Mouse (Mus musculus): ENCODE results near the gene Col26a1. TPM values are rescaled to one million over a fixed set of nuclear protein-coding genes. Genes with fewer than 3 reads are reported as not detected.

Col26a1 gene
- polyA plus RNA-seq, 1 experiment = not detected

DNA sequence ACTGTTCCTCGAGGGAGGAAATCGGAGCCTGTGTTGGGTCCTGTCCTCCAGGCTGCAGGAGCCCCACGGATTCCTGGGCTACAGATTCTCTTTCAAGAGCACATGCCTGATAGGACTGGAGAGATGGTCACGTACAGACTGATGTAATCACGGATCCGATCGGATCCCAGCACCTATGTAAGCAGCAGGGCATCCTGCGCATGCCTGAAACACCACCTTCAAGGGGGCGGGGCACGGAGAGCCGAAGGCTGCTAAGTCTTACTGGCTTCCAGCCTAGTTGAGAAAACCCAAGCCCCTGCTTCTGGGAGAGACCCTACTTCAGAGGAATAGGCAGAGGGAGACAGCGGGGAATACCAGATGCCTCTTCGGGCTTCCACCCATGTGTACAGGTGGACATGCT is 100.4 kb downstream of the Col26a1 start:
- no peak overlapping the region for H3K4me3 ChIP-seq (replicated peaks; ENCODE audit: control insufficient read depth, low read depth, low read length)
- TF ChIP-seq POLR2A (IDR thresholded peaks at IDR 0.05; ENCODE audit: borderline replicate concordance, control insufficient read depth, low read depth, low read length) (no peak), CTCF (IDR thresholded peaks at IDR 0.05; ENCODE audit: control insufficient read depth, insufficient read depth, low read length) (no peak)
- WGBS = 67% methylated on average over 13 of the region's 13 CpGs
- H3K4me1 ChIP-seq (ENCODE audit: control insufficient read depth, insufficient read depth, low read length) = no peaks in the 10 kb centered on the region
- no peak overlapping the region for H3K27ac ChIP-seq (ENCODE audit: control insufficient read depth, insufficient read depth, low read depth, low read length, poor library complexity)

DNA sequence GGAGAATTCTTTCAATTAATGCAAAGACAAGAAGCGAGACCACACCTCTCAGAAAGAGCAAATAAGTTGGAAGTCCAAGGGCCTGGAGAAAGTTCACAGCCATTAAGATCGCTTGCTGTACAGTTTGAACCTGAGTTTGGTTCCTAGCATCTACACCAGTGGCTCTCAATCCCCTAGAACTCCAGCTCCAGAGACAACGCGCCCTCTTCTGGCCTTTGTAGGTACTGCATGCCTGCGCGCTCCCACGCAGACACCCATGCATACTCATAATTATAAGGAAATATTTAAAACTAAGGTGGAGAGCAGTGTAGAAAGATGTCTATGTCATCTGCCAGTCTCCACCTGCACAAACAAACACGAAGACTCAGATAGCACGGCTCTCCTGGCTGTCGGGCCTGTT is 102.5 kb downstream of the Col26a1 start:
- H3K27ac ChIP-seq (ENCODE audit: control insufficient read depth, insufficient read depth, low read depth, low read length, poor library complexity) = no peak overlapping the region
- H3K4me1 ChIP-seq (ENCODE audit: control insufficient read depth, insufficient read depth, low read length) = no peaks in the 10 kb centered on the region
- H3K4me3 ChIP-seq (replicated peaks; ENCODE audit: control insufficient read depth, low read depth, low read length) = no peak overlapping the region
- TF ChIP-seq POLR2A (IDR thresholded peaks at IDR 0.05; ENCODE audit: borderline replicate concordance, control insufficient read depth, low read depth, low read length) (no peak), CTCF (IDR thresholded peaks at IDR 0.05; ENCODE audit: control insufficient read depth, insufficient read depth, low read length) (peak; percentile 70)
- 59% methylated on average over 10 of the region's 10 CpGs for WGBS

DNA sequence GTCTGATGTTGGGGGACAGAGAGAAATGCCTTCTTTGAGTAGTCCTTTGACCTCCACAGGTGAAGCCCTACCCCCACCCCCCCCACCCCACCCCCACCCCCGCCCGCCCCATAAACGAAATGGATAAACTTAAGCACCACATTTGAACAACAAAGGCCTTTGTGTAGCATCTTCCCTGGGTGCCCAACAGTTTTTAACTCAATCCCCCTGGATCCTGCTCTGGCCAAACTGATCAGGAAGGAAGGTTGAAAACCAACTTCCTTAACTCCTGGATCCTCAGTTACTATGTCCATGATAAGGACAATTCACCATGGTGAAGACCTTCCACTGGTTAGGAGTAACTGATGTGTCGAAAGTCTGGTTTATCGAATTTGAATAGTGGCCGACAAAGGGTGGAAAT is 103.1 kb downstream of the Col26a1 start:
- 80% methylated on average over 6 of the region's 6 CpGs for WGBS
- TF ChIP-seq POLR2A (IDR thresholded peaks at IDR 0.05; ENCODE audit: borderline replicate concordance, control insufficient read depth, low read depth, low read length) = no peak
- TF ChIP-seq CTCF (IDR thresholded peaks at IDR 0.05; ENCODE audit: control insufficient read depth, insufficient read depth, low read length) = no peak
- no peak overlapping the region for H3K27ac ChIP-seq (ENCODE audit: control insufficient read depth, insufficient read depth, low read depth, low read length, poor library complexity)
- H3K4me1 ChIP-seq (ENCODE audit: control insufficient read depth, insufficient read depth, low read length) = no peaks in the 10 kb centered on the region
- no peak overlapping the region for H3K4me3 ChIP-seq (replicated peaks; ENCODE audit: control insufficient read depth, low read depth, low read length)

DNA sequence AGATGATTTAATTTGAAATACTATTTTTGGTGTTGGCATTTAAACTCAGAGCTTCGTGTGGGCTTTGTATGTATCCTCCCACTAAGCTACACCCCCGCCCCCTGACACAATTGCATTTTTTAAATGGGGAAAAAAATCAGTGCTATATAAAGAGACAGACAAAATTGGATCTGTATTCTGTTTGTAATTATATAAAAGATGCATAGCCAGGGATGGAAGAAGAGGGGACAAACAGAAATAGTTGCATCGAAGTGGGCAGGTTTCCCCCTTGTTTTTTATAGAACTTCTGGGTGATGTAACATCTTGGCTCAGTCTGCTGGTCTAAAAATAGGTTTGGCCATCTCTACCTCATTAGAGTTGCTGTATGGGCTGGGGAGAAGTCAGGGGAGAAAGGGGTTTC is 107.5 kb downstream of the Col26a1 start:
- H3K4me3 ChIP-seq (replicated peaks; ENCODE audit: control insufficient read depth, low read depth, low read length) = no peak overlapping the region
- 50% methylated on average over 3 of the region's 3 CpGs for WGBS
- no peak for TF ChIP-seq POLR2A (IDR thresholded peaks at IDR 0.05; ENCODE audit: borderline replicate concordance, control insufficient read depth, low read depth, low read length)

DNA sequence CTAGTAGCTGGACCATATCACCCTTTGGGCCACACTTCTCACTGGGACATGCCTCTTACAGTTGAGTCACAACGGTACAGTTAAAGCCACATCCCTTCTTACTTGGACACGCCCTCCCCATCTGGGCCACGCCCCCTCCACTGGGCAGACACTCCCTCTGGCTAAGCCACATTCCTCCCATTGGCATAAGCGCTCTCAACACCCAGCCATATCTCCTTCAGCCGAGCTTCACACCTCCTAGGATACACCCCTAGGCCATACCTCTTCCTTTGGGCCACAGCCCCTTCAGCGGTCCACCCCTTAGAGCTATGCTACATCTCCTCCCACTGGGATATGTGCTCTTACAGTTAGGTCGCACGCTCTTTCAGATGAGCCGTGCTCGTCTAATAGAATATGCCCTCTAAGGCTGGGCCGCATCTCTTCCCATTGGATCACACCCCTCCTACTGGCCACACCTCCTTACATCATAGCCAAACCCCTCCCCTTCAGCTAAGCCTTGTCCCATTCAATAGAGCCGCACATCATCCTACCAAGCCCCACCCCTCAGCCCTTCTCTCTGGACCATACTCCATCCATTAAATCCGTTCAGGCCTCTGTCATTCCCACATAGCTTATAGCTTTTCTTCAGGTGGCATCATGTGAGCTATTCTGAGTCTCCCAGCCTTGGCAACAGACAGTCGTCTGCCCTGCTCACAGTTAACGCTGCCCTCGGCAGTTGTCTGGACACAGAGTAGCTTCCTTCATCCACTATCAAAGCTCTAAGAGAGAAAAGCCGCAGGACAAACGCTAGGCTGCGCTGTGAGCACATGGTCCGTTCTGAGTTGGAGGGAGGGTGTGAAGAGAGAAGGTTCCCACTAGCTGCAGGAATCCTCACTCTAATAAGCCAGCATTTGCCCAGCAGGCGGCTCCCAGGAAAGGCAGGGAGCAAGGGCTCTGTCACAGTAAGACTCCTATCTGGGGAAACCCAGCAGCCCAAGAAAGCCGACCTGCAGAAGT is 109.7 kb downstream of the Col26a1 start:
- H3K4me1 ChIP-seq (ENCODE audit: control insufficient read depth, insufficient read depth, low read length) = no peaks in the 10 kb centered on the region
- no peak overlapping the region for H3K4me3 ChIP-seq (replicated peaks; ENCODE audit: control insufficient read depth, low read depth, low read length)
- H3K27ac ChIP-seq (ENCODE audit: control insufficient read depth, insufficient read depth, low read depth, low read length, poor library complexity) = no peak overlapping the region
- no peak for TF ChIP-seq CTCF (IDR thresholded peaks at IDR 0.05; ENCODE audit: control insufficient read depth, insufficient read depth, low read length)
- no peak for TF ChIP-seq POLR2A (IDR thresholded peaks at IDR 0.05; ENCODE audit: borderline replicate concordance, control insufficient read depth, low read depth, low read length)
- WGBS = 61% methylated on average over 22 of the region's 22 CpGs

More for the DNA sequence above, 107.5 kb downstream of the Col26a1 start:
- H3K27ac ChIP-seq (ENCODE audit: control insufficient read depth, insufficient read depth, low read depth, low read length, poor library complexity) = no peak overlapping the region
- no peaks in the 10 kb centered on the region for H3K4me1 ChIP-seq (ENCODE audit: control insufficient read depth, insufficient read depth, low read length)

DNA sequence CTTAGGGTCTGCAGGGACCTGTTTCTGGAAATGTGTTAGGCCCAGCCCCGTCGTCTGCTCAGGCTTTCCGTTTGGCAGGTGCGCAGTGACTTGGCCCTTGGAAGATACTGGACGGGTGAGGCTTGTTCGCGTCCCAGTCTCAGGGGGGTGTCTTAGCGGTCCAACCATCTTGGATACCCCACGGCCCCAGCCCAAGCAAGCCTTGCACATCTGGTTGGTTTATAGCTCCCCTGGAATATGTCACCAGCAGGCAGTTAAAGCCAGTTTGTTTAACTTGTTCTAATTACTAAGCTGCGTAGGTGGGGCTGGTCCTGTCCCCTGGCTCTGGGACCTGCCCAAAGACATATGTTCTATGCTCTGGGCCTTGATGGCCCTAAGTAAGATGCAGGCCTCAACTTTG is 111.9 kb downstream of the Col26a1 start:
- TF ChIP-seq POLR2A (IDR thresholded peaks at IDR 0.05; ENCODE audit: borderline replicate concordance, control insufficient read depth, low read depth, low read length) = no peak
- no peak for TF ChIP-seq CTCF (IDR thresholded peaks at IDR 0.05; ENCODE audit: control insufficient read depth, insufficient read depth, low read length)
- Histone ChIP-seq H3K4me3 (replicated peaks; ENCODE audit: control insufficient read depth, low read depth, low read length) (no peak overlapping the region), H3K27ac (ENCODE audit: control insufficient read depth, insufficient read depth, low read depth, low read length, poor library complexity) (no peak overlapping the region), H3K4me1 (ENCODE audit: control insufficient read depth, insufficient read depth, low read length) (no peaks in the 10 kb centered on the region)
- 93% methylated on average over 10 of the region's 10 CpGs for WGBS

DNA sequence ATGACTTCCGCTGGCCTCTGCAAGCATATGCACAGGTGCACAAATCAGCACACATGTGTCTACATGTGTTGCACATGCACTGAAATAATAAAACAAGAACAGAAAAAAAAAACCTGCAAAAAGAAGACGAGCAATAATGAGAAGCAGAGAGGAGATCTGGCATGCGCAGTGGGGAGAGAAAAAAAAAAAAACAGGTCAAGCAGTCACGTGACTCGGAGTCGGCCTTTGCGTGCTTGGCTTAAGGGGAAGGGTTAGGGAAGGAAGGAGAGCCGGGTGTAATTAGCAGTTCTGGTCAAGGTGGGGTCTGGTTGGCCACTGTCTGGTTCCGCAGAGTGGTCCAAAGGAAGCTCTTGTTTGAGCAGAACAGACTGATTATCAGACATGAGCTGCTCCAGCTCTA is 115.7 kb downstream of the Col26a1 start:
- H3K27ac ChIP-seq (ENCODE audit: control insufficient read depth, insufficient read depth, low read depth, low read length, poor library complexity) = no peak overlapping the region
- TF ChIP-seq POLR2A (IDR thresholded peaks at IDR 0.05; ENCODE audit: borderline replicate concordance, control insufficient read depth, low read depth, low read length) (no peak), CTCF (IDR thresholded peaks at IDR 0.05; ENCODE audit: control insufficient read depth, insufficient read depth, low read length) (no peak)
- no peaks in the 10 kb centered on the region for H3K4me1 ChIP-seq (ENCODE audit: control insufficient read depth, insufficient read depth, low read length)
- WGBS = 79% methylated on average over 9 of the region's 9 CpGs
- H3K4me3 ChIP-seq (replicated peaks; ENCODE audit: control insufficient read depth, low read depth, low read length) = no peak overlapping the region

DNA sequence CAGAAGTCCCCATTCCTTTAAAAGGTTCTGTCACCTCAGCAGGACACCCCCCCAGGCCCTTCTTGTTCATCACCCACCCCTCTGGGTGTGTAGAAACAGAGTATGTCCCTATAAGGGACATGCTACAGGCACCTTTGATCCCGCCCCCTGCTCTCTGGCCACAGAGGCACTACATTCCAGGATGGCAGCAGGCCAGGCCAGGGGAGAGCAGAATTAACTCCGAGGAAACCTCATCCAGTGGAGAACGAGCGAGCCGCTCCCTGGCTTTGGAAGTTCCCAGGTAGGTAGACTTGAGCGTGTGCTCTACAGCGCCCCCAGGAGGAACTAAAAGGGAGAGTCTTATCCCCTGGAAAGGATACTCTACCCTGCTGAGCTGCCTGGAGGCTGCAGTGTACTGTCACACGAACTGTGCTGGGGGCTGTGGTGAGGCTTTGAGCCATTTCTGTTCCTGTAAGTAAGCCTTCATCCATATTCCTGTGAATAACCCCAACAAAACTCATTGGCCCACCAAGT is 118.8 kb downstream of the Col26a1 start:
- TF ChIP-seq CTCF (IDR thresholded peaks at IDR 0.05; ENCODE audit: control insufficient read depth, insufficient read depth, low read length) (no peak), POLR2A (IDR thresholded peaks at IDR 0.05; ENCODE audit: borderline replicate concordance, control insufficient read depth, low read depth, low read length) (no peak)
- 65% methylated on average over 8 of the region's 8 CpGs for WGBS
- H3K27ac ChIP-seq (ENCODE audit: control insufficient read depth, insufficient read depth, low read depth, low read length, poor library complexity) = no peak overlapping the region
- no peaks in the 10 kb centered on the region for H3K4me1 ChIP-seq (ENCODE audit: control insufficient read depth, insufficient read depth, low read length)
- H3K4me3 ChIP-seq (replicated peaks; ENCODE audit: control insufficient read depth, low read depth, low read length) = no peak overlapping the region

Measured in bone marrow, adult 2 months (tissue).